Comparison of ENCODE assay signal across 12 mouse cellular contexts in genomic region chr11:62445799-62446198, GRCm38 (mm10).
"Had no signal": no experiment of that assay in that cellular context is flagged by ENCODE, and none has a peak within 500 bp of the region (broad histone marks: within the 10 kb centered on the region; RNA-seq: fewer than 3 reads in every experiment).

No protein-coding gene starts in this region.

- H3K9ac ChIP-seq: liver, embryonic 13.5 days had no signal

- H3K9me3 ChIP-seq: liver, embryonic 13.5 days had no signal

- H3K4me2 ChIP-seq: liver, embryonic 13.5 days; midbrain, embryonic 11.5 days had no signal

- H3K27ac ChIP-seq: kidney, postnatal 0 days; layer of hippocampus, adult 2 months; liver, embryonic 13.5 days had no signal

- H3K27me3 ChIP-seq: liver, embryonic 13.5 days had no signal

- H3K4me3 ChIP-seq: layer of hippocampus, adult 2 months; liver, embryonic 13.5 days had no signal

- DNase-seq: kidney, postnatal 25 days; layer of hippocampus, adult 9-11 months; liver, embryonic 13.5 days; lung, adult 2 months; lung, postnatal 14 days; lung, postnatal 4 days; midbrain, embryonic 14.5 days; thymus, adult 18-20 months; thymus, postnatal 36 days had no signal
